Mouse (Mus musculus) testis, postnatal 14 days (tissue): ENCODE results near the gene Bcar3.
"Not testable (repeated sequence)": the region's sequence is repeated elsewhere in the genome, so short reads cannot be mapped to it uniquely, and the experiment has no call there.

Experiments
- DNase-seq: peaks from one replicate; pipeline ENCODE4 v3.0.0; 2021; ENCODE audit warnings: low spot score

Gene Bcar3

GRCm38 (mm10) chr3:122293954-122294850 is at the start of gene Bcar3:
Bcar3 (plus strand) TSS chr3:122294136.
- DNase-seq, result peak; percentile 95

GRCm38 (mm10) chr3:122244759-122245158 is 49.2 kb upstream of the Bcar3 start:
- no peak for DNase-seq

- peak; percentile 96 for DNase-seq
Observed at GRCm38 (mm10) chr3:122245215-122245877, 48.6 kb upstream of the Bcar3 start, which contains the start of gene Gclm. Gclm (plus strand) TSS chr3:122245557.

GRCm38 (mm10) chr3:122245878-122246332 is 48.0 kb upstream of the Bcar3 start:
- peak; percentile 72 for DNase-seq

GRCm38 (mm10) chr3:122246406-122246805 is 47.5 kb upstream of the Bcar3 start:
- DNase-seq, result no peak

GRCm38 (mm10) chr3:122246986-122247767 is 46.8 kb upstream of the Bcar3 start:
- no peak for DNase-seq

GRCm38 (mm10) chr3:122247768-122248100 is 46.2 kb upstream of the Bcar3 start:
- DNase-seq, result no peak

GRCm38 (mm10) chr3:122252466-122253253 is 41.3 kb upstream of the Bcar3 start:
- no peak for DNase-seq

- peak; percentile 2 for DNase-seq
Observed at GRCm38 (mm10) chr3:122254050-122254449, 39.9 kb upstream of the Bcar3 start.

- DNase-seq, result no peak
Observed at GRCm38 (mm10) chr3:122269986-122270385, 23.9 kb upstream of the Bcar3 start.

- DNase-seq, result not testable (repeated sequence)
Observed at GRCm38 (mm10) chr3:122272565-122272964, 21.4 kb upstream of the Bcar3 start.

GRCm38 (mm10) chr3:122273407-122274240 is 20.3 kb upstream of the Bcar3 start:
- DNase-seq, result no peak

- DNase-seq, result peak; percentile 94
Observed at GRCm38 (mm10) chr3:122274241-122275024, 19.5 kb upstream of the Bcar3 start, which contains the start of gene Dnttip2. Dnttip2 (plus strand) TSS chr3:122274388.

- DNase-seq, result no peak
Observed at GRCm38 (mm10) chr3:122275111-122275510, 18.8 kb upstream of the Bcar3 start.

GRCm38 (mm10) chr3:122287195-122287594 is 6.7 kb upstream of the Bcar3 start:
- DNase-seq, result no peak

GRCm38 (mm10) chr3:122288613-122289195 is 5.2 kb upstream of the Bcar3 start:
- no peak for DNase-seq

- DNase-seq, result not testable (repeated sequence)
Observed at GRCm38 (mm10) chr3:122289344-122289743, 4.6 kb upstream of the Bcar3 start.

- no peak for DNase-seq
Observed at GRCm38 (mm10) chr3:122290696-122291095, 3.2 kb upstream of the Bcar3 start.

- DNase-seq, result peak; percentile 74
Observed at GRCm38 (mm10) chr3:122291828-122292227, 2.1 kb upstream of the Bcar3 start.
